Mouse (Mus musculus) hindbrain, embryonic 16.5 days (tissue): ENCODE measurements around the gene Gm5485. TPM values are rescaled to one million over a fixed set of nuclear protein-coding genes. Genes with fewer than 3 reads are reported as not detected.

Source experiments
- ATAC-seq: fragments of 200-750 bp; cut with Nextera tagmentation; 2 replicates; pipeline ENCODE4 v1.8.0; 2017; ENCODE audit warnings: moderate TSS enrichment, moderate library complexity
- H3K27ac ChIP-seq: fragments of 300-500 bp; sonication (generic); 2 replicates; pipeline ENCODE4 v1.5.1; 2014; ENCODE audit warnings: low read depth, mild to moderate bottlenecking, control low read depth, low read length, moderate library complexity
- H3K27me3 ChIP-seq: fragments of 300-500 bp; sonication (generic); replicated peaks from 2 replicates; pipeline ENCODE4 v1.6.1; 2014; ENCODE audit warnings: low read length; ENCODE audit not compliant: control insufficient read depth, insufficient read depth
- H3K36me3 ChIP-seq: fragments of 300-500 bp; sonication (generic); 2 replicates; pipeline ENCODE4 v1.6.1; 2014; ENCODE audit warnings: mild to moderate bottlenecking, low read length, moderate library complexity, mixed read lengths; ENCODE audit not compliant: control insufficient read depth, insufficient read depth
- H3K4me1 ChIP-seq: fragments of 300-500 bp; sonication (generic); 2 replicates; pipeline ENCODE4 v1.6.1; 2014; ENCODE audit warnings: low read depth, low read length; ENCODE audit not compliant: control insufficient read depth, insufficient read depth
- H3K4me2 ChIP-seq: fragments of 300-500 bp; sonication (generic); 2 replicates; pipeline ENCODE4 v1.6.1; 2014; ENCODE audit warnings: mild to moderate bottlenecking, low read length, control low read depth, moderate library complexity
- H3K4me3 ChIP-seq: fragments of 300-500 bp; sonication (generic); 2 replicates; pipeline ENCODE4 v1.5.1; 2014; ENCODE audit warnings: mild to moderate bottlenecking, low read length, control low read depth, moderate library complexity
- H3K9ac ChIP-seq: fragments of 300-500 bp; sonication (generic); 2 replicates; pipeline ENCODE4 v1.6.1; 2014; ENCODE audit warnings: low read depth, mild to moderate bottlenecking, control low read depth, low read length, moderate library complexity
- H3K9me3 ChIP-seq: fragments of 300-500 bp; sonication (generic); 2 replicates; pipeline ENCODE4 v1.6.1; 2014; ENCODE audit warnings: mild to moderate bottlenecking, low read length, moderate library complexity; ENCODE audit not compliant: control insufficient read depth
- WGBS: fragments of 180-500 bp; shearing (Covaris S2); extraction: QIAGEN DNeasy Blood & Tissue Kit; methylation state at CpG from one replicate; pipeline ENCODE4 v1.1.7; 2014; 5-methylcytosine and 5-hydroxymethylcytosine counted together
- polyA plus RNA-seq: library from polyadenylated mRNA; unstranded; fragments of >200 nt; fragmentation: Nextera tagmentation; extraction: Ambion mirVana; gene quantifications from 2 replicates; pipeline ENCODE4 v1.2.1, GENCODE M21; 2015

The Gm5485 gene
- polyA plus RNA-seq, 1 experiment from 2014 or later = not detected

DNA sequence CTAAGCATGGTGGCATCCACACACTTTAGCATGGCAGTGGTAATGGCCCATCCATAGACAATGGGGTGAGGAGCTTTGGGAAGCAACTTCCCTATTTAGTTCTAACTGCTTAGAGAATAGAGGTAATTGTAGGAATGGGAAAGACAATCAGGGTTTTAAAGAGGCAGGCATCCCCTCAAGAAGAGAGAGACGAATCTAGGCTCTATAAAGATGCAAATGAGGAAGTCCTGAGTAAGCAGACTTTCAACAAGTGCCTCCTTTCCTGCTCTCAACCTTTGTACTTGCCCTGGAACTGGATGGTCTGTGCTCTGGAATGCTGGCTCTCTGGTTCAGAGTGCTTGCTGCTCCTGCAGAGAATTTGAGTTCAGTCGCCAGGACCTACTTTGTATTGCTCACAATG lies 10.3 kb upstream of the Gm5485 start:
- no peak for ATAC-seq
- WGBS = 23% methylated on average over 2 of the region's 2 CpGs
- Histone ChIP-seq H3K4me1 (no peaks in the 10 kb centered on the region), H3K4me3 (no peak overlapping the region), H3K9ac (no peak overlapping the region), H3K9me3 (no peaks in the 10 kb centered on the region), H3K4me2 (no peak overlapping the region), H3K36me3 (no peaks in the 10 kb centered on the region), H3K27ac (no peak overlapping the region), H3K27me3 (no peaks in the 10 kb centered on the region)

- WGBS = 80% methylated on average over 2 of the region's 2 CpGs
- Histone ChIP-seq H3K36me3 (no peaks in the 10 kb centered on the region), H3K4me1 (no peaks in the 10 kb centered on the region), H3K4me2 (no peak overlapping the region), H3K9me3 (no peaks in the 10 kb centered on the region), H3K27ac (no peak overlapping the region), H3K27me3 (no peaks in the 10 kb centered on the region), H3K4me3 (no peak overlapping the region), H3K9ac (no peak overlapping the region)
- no peak for ATAC-seq
These were observed 6.8 kb upstream of the Gm5485 start for GRCm38 (mm10) chr16:48419035-48419434.

DNA sequence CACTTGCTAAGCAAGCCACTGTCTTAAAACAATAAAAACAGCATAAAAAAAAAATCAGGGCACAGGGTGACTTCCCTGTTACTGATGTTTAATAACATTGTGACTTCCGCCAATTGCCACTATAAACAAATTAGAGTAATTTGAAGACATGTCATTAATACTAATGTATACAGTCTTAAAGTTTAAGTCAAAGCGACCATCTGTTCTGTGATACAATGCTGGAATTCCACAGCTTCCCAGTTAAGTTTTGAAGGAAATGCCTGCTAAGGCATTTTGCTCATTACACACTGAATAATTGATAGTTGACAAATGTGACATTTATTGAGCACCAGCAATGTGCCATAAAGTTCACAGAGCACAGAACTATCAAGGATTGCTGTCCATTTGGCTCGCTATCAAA lies 6.3 kb upstream of the Gm5485 start:
- H3K9ac ChIP-seq = no peak overlapping the region
- H3K27me3 ChIP-seq = no peaks in the 10 kb centered on the region
- H3K27ac ChIP-seq = no peak overlapping the region
- H3K9me3 ChIP-seq = no peaks in the 10 kb centered on the region
- no peak overlapping the region for H3K4me2 ChIP-seq
- H3K4me1 ChIP-seq = no peaks in the 10 kb centered on the region
- H3K4me3 ChIP-seq = no peak overlapping the region
- WGBS = 82% methylated on average over 3 of the region's 3 CpGs
- ATAC-seq = no peak
- no peaks in the 10 kb centered on the region for H3K36me3 ChIP-seq

- ATAC-seq = no peak
- Histone ChIP-seq H3K27me3 (no peaks in the 10 kb centered on the region), H3K4me3 (no peak overlapping the region), H3K27ac (no peak overlapping the region), H3K4me2 (no peak overlapping the region), H3K9ac (no peak overlapping the region), H3K9me3 (no peaks in the 10 kb centered on the region), H3K4me1 (no peaks in the 10 kb centered on the region), H3K36me3 (no peaks in the 10 kb centered on the region)
- WGBS = 70% methylated on average over 3 of the region's 3 CpGs
These were observed 2.1 kb downstream of the Gm5485 start for GRCm38 (mm10) chr16:48410125-48410524.

DNA sequence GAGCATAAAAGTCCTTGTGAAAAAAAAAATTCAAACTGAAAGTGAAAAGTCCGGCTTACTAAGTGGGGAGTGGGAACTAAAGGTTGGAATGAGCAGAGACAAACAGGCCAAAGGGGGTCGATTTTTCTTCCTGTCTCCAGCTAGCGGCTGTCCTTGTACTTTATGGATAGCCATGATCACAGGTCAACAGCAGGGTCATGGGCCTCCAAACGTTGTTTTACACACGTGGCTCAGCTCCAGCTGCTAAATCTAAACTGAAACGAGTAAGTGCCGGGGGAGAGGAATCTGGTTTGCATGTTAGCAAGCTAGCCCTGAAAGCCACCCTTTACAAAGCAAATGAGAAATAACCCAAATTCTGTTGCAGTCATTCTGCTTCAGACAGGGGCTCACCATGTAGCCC lies 2.6 kb downstream of the Gm5485 start:
- Histone ChIP-seq H3K4me1 (no peaks in the 10 kb centered on the region), H3K36me3 (no peaks in the 10 kb centered on the region), H3K9ac (no peak overlapping the region), H3K4me2 (no peak overlapping the region), H3K9me3 (no peaks in the 10 kb centered on the region), H3K27ac (no peak overlapping the region), H3K4me3 (no peak overlapping the region), H3K27me3 (no peaks in the 10 kb centered on the region)
- no peak for ATAC-seq
- WGBS = 77% methylated on average over 7 of the region's 7 CpGs

DNA sequence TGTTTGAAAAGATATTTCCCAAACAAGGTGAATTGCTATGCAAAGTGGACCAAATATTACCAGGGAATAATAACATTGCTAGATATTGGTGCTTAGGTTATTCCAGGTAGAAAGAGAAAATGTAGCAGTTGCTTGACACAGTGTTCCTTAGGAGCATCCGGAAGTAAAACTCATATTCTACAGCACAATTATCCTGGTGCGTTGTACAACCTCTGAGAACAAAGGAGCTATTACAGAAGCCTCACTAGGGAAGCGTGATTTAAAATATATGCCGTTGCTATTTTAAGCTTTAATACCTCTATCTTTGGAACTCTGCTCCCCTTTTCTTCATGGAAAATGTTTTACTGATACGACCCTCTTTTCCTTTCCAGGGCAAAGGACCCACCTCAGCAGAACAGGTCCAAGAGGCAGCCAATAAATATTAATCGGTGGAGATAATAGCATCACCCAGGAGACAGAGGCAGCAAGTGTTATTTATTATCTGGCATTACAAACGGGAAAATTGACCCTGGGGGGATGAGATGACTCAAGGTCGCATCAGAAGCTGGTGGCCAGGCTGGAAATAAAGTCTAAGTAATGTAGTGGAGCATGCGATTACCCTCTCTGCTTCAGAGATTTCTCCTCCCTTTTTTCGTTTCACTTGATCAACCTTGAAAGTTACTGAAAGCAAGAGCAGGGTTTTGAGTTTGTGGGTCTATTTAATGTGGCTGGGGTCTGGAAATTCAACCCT lies 6.4 kb downstream of the Gm5485 start:
- no peaks in the 10 kb centered on the region for H3K9me3 ChIP-seq
- H3K4me1 ChIP-seq = no peaks in the 10 kb centered on the region
- H3K9ac ChIP-seq = no peak overlapping the region
- ATAC-seq = no peak
- H3K27ac ChIP-seq = no peak overlapping the region
- WGBS = 44% methylated on average over 10 of the region's 10 CpGs
- H3K4me2 ChIP-seq = no peak overlapping the region
- no peak overlapping the region for H3K4me3 ChIP-seq
- H3K36me3 ChIP-seq = no peaks in the 10 kb centered on the region
- H3K27me3 ChIP-seq = no peaks in the 10 kb centered on the region

DNA sequence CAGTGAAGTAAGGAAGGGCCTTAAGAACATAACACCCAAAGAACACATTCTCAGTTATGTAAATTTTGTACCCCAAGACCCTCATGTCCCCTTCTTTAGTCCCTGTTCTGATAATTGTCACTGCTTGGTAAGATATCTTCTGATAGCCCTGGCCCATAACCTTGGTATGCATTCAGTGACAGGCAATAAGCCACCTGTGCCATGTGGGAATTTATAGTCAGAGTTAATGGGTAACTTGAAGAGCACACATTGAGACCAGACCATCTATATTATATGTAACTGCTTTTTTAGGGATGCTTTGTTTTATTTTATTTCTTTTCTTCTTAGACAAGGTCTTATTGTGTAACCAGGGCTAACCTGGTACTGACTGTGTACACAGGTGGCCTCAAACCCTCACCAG lies 8.2 kb downstream of the Gm5485 start:
- Histone ChIP-seq H3K27ac (no peak overlapping the region), H3K36me3 (no peaks in the 10 kb centered on the region), H3K9me3 (no peaks in the 10 kb centered on the region), H3K4me3 (no peak overlapping the region), H3K27me3 (no peaks in the 10 kb centered on the region), H3K4me1 (no peaks in the 10 kb centered on the region), H3K9ac (no peak overlapping the region), H3K4me2 (no peak overlapping the region)
- no peak for ATAC-seq

DNA sequence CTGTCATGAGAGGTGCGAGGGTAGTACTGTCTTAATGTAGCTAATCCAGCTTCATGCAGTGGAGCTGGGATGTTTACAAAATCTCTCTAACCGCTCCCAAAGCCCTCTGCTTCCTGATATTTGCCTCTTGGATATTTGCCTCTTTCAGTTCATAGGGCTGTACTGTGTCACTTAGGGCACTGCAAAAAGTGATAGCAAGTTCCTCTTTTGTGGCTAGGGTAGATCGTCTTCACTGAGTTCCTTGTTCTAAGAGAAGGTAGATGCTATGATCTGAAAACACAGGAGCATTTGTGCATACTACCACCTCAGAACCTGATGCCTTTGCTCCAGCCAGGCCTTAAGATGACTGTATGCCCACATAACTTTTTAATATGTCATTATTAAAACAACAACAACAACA lies 8.8 kb downstream of the Gm5485 start:
- Histone ChIP-seq H3K36me3 (no peaks in the 10 kb centered on the region), H3K4me2 (no peak overlapping the region), H3K9ac (no peak overlapping the region), H3K9me3 (no peaks in the 10 kb centered on the region), H3K27ac (no peak overlapping the region), H3K4me3 (no peak overlapping the region), H3K4me1 (no peaks in the 10 kb centered on the region), H3K27me3 (no peaks in the 10 kb centered on the region)
- no peak for ATAC-seq
- 92% methylated on average over 3 of the region's 3 CpGs for WGBS

DNA sequence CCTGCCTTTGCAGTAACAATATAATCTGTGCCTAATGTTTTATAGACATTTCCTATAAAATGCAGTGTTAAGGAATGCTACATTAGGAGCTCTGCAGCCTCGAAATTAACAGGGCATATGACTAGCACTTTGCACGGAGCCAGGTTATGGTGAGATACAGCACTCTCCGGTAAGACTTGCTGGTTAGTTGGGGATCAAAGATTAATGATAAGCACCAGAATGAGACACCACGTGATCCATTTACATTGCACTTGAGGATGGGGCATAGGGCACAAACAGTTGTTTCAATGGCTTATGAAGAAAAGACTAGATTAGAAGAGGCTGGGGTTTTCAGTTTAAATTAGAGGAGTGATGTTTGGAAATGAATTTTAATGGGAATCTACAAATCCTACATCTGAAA lies 9.3 kb downstream of the Gm5485 start:
- 82% methylated on average over 4 of the region's 4 CpGs for WGBS
- no peaks in the 10 kb centered on the region for H3K27me3 ChIP-seq
- H3K4me3 ChIP-seq = no peak overlapping the region
- ATAC-seq = no peak
- no peaks in the 10 kb centered on the region for H3K9me3 ChIP-seq
- no peak overlapping the region for H3K27ac ChIP-seq
- no peaks in the 10 kb centered on the region for H3K36me3 ChIP-seq
- no peak overlapping the region for H3K9ac ChIP-seq
- H3K4me2 ChIP-seq = no peak overlapping the region
- H3K4me1 ChIP-seq = no peaks in the 10 kb centered on the region

GRCm38 (mm10) chr16:48395278-48395677 lies 16.9 kb downstream of the Gm5485 start:
- WGBS = 94% methylated on average over 2 of the region's 2 CpGs
- H3K9me3 ChIP-seq = no peaks in the 10 kb centered on the region
- H3K27me3 ChIP-seq = no peaks in the 10 kb centered on the region
- ATAC-seq = no peak
- H3K36me3 ChIP-seq = no peaks in the 10 kb centered on the region
- no peak overlapping the region for H3K4me3 ChIP-seq
- no peaks in the 10 kb centered on the region for H3K4me1 ChIP-seq
- H3K27ac ChIP-seq = no peak overlapping the region
- H3K4me2 ChIP-seq = no peak overlapping the region
- H3K9ac ChIP-seq = no peak overlapping the region
